Mouse (Mus musculus) liver, embryonic 14.5 days (tissue): Measurements from ENCODE around the gene Xrn2.

ENCODE experiments used
- CTCF ChIP-seq: IDR thresholded peaks from 2 replicates; pipeline ENCODE4 v1.5.1; 2016; ENCODE audit warnings: antibody characterized with exemption, low read depth, control low read depth
- EP300 ChIP-seq: IDR thresholded peaks from 2 replicates; pipeline ENCODE4 v1.6.1; 2016; ENCODE audit warnings: antibody characterized with exemption, low read depth

DNA sequence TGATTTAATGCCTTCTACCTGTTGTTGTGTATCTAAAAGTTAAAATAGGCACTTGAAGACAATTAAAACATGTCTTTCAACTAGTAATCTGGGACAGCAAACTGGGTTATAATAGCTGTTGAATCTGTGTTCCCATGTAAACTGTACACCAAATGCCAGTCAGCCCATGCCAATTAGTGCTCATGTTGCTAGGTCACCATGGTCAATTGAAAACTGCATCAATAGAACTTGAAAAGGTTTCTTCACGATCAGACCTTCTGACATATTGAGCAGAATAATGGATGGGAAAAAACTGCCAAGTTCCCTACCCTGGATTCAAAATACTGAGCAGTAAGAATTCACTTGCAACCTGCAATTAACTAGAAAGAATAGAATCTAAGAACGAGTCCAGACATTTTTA, 61.2 kb downstream of the Xrn2 start:
- TF ChIP-seq EP300 (no peak), CTCF (no peak)
